In the genomic region with DNA sequence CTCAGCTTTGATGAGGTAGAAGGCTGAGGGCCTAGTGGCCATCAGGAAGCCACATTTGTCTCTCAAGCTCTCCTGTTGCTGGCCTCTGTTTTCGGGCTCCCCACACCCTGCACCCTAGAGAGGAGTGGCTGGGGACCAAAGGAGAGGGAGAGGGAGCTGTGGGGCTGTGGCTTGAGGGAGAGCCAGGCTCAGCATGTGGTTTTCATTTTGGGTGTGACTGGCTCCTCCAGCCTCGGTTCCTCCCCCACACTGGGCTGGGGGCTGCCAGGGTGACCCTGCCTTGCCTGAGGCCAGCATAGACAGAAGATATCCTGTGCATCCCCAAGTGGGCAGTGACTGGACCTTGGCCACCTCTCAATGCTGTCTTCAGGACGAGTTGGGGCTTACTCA, we compare ENCODE assay signal across 24 mouse cellular contexts. TPM values are rescaled to one million over a fixed set of nuclear protein-coding genes. Genes with fewer than 3 reads are reported as not detected.
A peak's percentile ranks its signal among the peaks of the same experiment; 100 is the strongest.
DNase-seq lines count a peak whose midpoint lies in the region; ATAC-seq and TF ChIP-seq lines count a peak whose summit lies in the region.
"Had no signal": no experiment of that assay in that cellular context is flagged by ENCODE, and none has a peak within 500 bp of the region (broad histone marks: within the 10 kb centered on the region; RNA-seq: fewer than 3 reads in every experiment).

No protein-coding gene starts in this region.

- H3K4me3 ChIP-seq in gastrocnemius, adult 2 months = no peak overlapping the region
- H3K4me3 ChIP-seq in embryonic facial prominence, embryonic 10.5 days = no peak overlapping the region
- no peak overlapping the region for H3K4me3 ChIP-seq in limb, embryonic 15.5 days
- H3K4me3 ChIP-seq: erythroblast, embryonic 14.5 days; heart, embryonic 15.5 days; hindbrain, embryonic 12.5 days; limb, embryonic 13.5 days; liver, embryonic 15.5 days; midbrain, embryonic 13.5 days; neural tube, embryonic 13.5 days had no signal

- TF ChIP-seq CTCF in gastrocnemius, adult 2 months (IDR thresholded peaks at IDR 0.05) = no peak

- H3K4me2 ChIP-seq in limb, embryonic 15.5 days = no peak overlapping the region
- H3K4me2 ChIP-seq: heart, embryonic 15.5 days; hindbrain, embryonic 12.5 days; limb, embryonic 13.5 days; liver, embryonic 15.5 days; midbrain, embryonic 13.5 days; neural tube, embryonic 13.5 days had no signal

- no peaks in the 10 kb centered on the region for H3K27me3 ChIP-seq in embryonic facial prominence, embryonic 10.5 days (replicated peaks; ENCODE audit: low read depth, poor library complexity, severe bottlenecking)
- no peaks in the 10 kb centered on the region for H3K27me3 ChIP-seq in limb, embryonic 15.5 days
- H3K27me3 ChIP-seq: heart, embryonic 15.5 days; hindbrain, embryonic 12.5 days; limb, embryonic 13.5 days; liver, embryonic 15.5 days; midbrain, embryonic 13.5 days; neural tube, embryonic 13.5 days had no signal

- no peak for ATAC-seq in limb, embryonic 15.5 days (ENCODE audit: insufficient number of reproducible peaks, low FRiP score, low TSS enrichment, low read depth)
- ATAC-seq: forebrain, embryonic 14.5 days; midbrain, embryonic 13.5 days had no signal

- peaks cover 13% of the 10 kb centered on the region for H3K4me1 ChIP-seq in embryonic facial prominence, embryonic 10.5 days
- peaks cover 45% of the 10 kb centered on the region for H3K4me1 ChIP-seq in limb, embryonic 15.5 days
- H3K4me1 ChIP-seq: neural tube, embryonic 13.5 days had no signal

- intact Hi-C loops in gastrocnemius, adult 2 months (cut with DNase I) = no loop called here

- no peak overlapping the region for H3K9ac ChIP-seq in limb, embryonic 15.5 days
- H3K9ac ChIP-seq: heart, embryonic 15.5 days; hindbrain, embryonic 12.5 days; limb, embryonic 13.5 days; liver, embryonic 15.5 days; midbrain, embryonic 13.5 days; neural tube, embryonic 13.5 days had no signal

- H3K9me3 ChIP-seq in embryonic facial prominence, embryonic 10.5 days = no peaks in the 10 kb centered on the region
- no peaks in the 10 kb centered on the region for H3K9me3 ChIP-seq in limb, embryonic 15.5 days
- H3K9me3 ChIP-seq: heart, embryonic 15.5 days; hindbrain, embryonic 12.5 days; limb, embryonic 13.5 days; liver, embryonic 15.5 days; midbrain, embryonic 13.5 days; neural tube, embryonic 13.5 days had no signal

- DNase-seq in gastrocnemius, adult 2 months = peak; percentile 62
- DNase-seq in gastrocnemius, postnatal 10 days = no peak
- peak; percentile 90 for DNase-seq in 3T3-L1 (ENCODE audit: low read depth, low spot score)
- DNase-seq in embryonic facial prominence, embryonic 10.5 days (ENCODE audit: low spot score) = no peak
- no peak for DNase-seq in retina, embryonic 14.5 days (ENCODE audit: low spot score)
- no peak for DNase-seq in layer of hippocampus, adult 18-20 months (ENCODE audit: low spot score in 2 of 2)
- DNase-seq in embryo, embryonic 11 days = no peak
- DNase-seq: adrenal gland, adult 8-10 months; B cell, adult 2 months; kidney, adult 8-10 months; kidney, postnatal 25 days; layer of hippocampus, adult 9-11 months; spleen, adult 18-20 months; thymus, adult 18-20 months had no signal

- 57% methylated on average over 3 of the region's 3 CpGs for WGBS in embryonic facial prominence, embryonic 10.5 days
- WGBS in limb, embryonic 15.5 days = 45% methylated on average over 3 of the region's 3 CpGs

- peak overlapping the region; percentile 75 for H3K27ac ChIP-seq in gastrocnemius, adult 2 months
- H3K27ac ChIP-seq in embryonic facial prominence, embryonic 10.5 days (replicated peaks) = peak overlapping the region; percentile 37
- peak overlapping the region; percentile 79; the same call in 1 of the 2 replicates for H3K27ac ChIP-seq in limb, embryonic 15.5 days
- H3K27ac ChIP-seq: hindbrain, embryonic 12.5 days; liver, embryonic 15.5 days; midbrain, embryonic 13.5 days; neural tube, embryonic 13.5 days had no signal

- H3K36me3 ChIP-seq in embryonic facial prominence, embryonic 10.5 days (replicated peaks) = peaks cover 22% of the 10 kb centered on the region
- H3K36me3 ChIP-seq in limb, embryonic 15.5 days = 0 out of 2 replicates have a peak, but pooled peaks cover 4% of the 10 kb centered on the region
- H3K36me3 ChIP-seq: heart, embryonic 15.5 days; liver, embryonic 15.5 days had no signal

RNA-seq across cellular contexts. Expression of gene Spon2, which starts 20.0 kb away (rescaled TPM):
- total RNA-seq in gastrocnemius, adult 2 months (2021) = 1 to 10 TPM; 1.4 to 5.4 TPM
- 10 to 100 TPM; 10.7 to 19.1 TPM for total RNA-seq in gastrocnemius, postnatal 10 days (2021)
- polyA plus RNA-seq in embryonic facial prominence, embryonic 10.5 days (2016; fragmentation: Nextera tagmentation; extraction: Ambion mirVana) = 3.5 and 3.6 TPM in 2 replicates
- 37.3 and 43.8 TPM in 2 replicates for polyA plus RNA-seq in limb, embryonic 15.5 days (2015; fragmentation: Nextera tagmentation; extraction: Ambion mirVana)
- under 1 TPM; 0.20 to 0.28 TPM for total RNA-seq in layer of hippocampus, adult 18-20 months (2021)
- total RNA-seq: granulocyte monocyte progenitor cell, adult 5-6 weeks had no signal

RNA-seq across cellular contexts. Expression of gene Ctbp1, which starts 36.5 kb away (rescaled TPM):
- 100 to 1,000 TPM; 223 to 241 TPM for total RNA-seq in gastrocnemius, adult 2 months (2021)
- total RNA-seq in gastrocnemius, postnatal 10 days (2021) = 100 to 1,000 TPM; 206 to 216 TPM
- 419 and 420 TPM in 2 replicates for polyA plus RNA-seq in embryonic facial prominence, embryonic 10.5 days (2016; fragmentation: Nextera tagmentation; extraction: Ambion mirVana)
- polyA plus RNA-seq in limb, embryonic 15.5 days (2015; fragmentation: Nextera tagmentation; extraction: Ambion mirVana) = 295 and 316 TPM in 2 replicates
- 100 to 1,000 TPM; 288 to 309 TPM for total RNA-seq in layer of hippocampus, adult 18-20 months (2021)

Comparison
In these comparisons a context has a peak if more than half of its experiments do, and no peak if none do; other contexts are left out.
1. DNase-seq: peak in gastrocnemius, adult 2 months (single experiment) and 3T3-L1 (single experiment); none in gastrocnemius, postnatal 10 days (single experiment), embryonic facial prominence, embryonic 10.5 days (single experiment), retina, embryonic 14.5 days (single experiment), layer of hippocampus, adult 18-20 months (0 of 2) and embryo, embryonic 11 days (single experiment).
2. Peak in every context shown above with its lines, with median percentiles within 50 percentile points of each other: H3K27ac ChIP-seq.